Mouse (Mus musculus) heart, adult 8-10 months (tissue): ENCODE measurements around the gene Tnip2. TPM values are rescaled to one million over a fixed set of nuclear protein-coding genes. Genes with fewer than 3 reads are reported as not detected.

ENCODE experiments used
- DNase-seq: peaks from one replicate; pipeline ENCODE4 v3.0.0; 2022; ENCODE audit warnings: low spot score
- total RNA-seq, 4 experiments: library from RNA; stranded (reverse); gene quantifications; 2 replicates each; pipeline ENCODE4 v1.2.4; 2022

Tnip2 gene
- total RNA-seq, 4 experiments from 2014 or later, result 6.6 to 8.4 (median 7.7) TPM

GRCm38 (mm10) chr5:34461294-34461693 is 52.5 kb downstream of the Tnip2 start:
- no peak for DNase-seq

- DNase-seq, result no peak
Observed at GRCm38 (mm10) chr5:34458994-34459393, 54.8 kb downstream of the Tnip2 start.

DNA sequence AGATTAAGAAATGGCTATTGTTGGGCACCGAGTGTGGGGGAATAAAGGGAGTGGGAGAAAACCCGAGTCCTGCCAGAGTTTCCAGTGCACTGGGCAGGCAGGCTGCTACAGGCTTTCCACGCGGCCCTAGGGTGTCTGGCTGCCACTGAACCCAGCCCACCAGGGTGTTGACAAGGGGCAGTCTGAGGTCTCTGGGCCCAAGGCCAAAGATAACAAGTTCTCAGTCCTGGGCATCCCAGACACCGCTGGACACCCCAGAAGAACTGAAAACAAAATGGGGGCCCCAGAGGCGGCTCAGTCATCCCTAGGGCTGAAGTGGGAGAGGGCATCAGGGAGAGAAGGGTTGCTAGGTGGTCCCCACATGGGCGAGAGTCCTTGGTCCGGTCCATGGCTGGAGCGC is 67.6 kb downstream of the Tnip2 start:
- no peak for DNase-seq

Other genes starting within 250 kb of the Tnip2 start
- gene Zfyve28, start 225.5 kb downstream of the Tnip2 start, total RNA-seq, result 1 to 10 TPM in 2 of 4 experiments, under 1 TPM in 2; 0.57 to 1.1 (median 1.0) TPM
- gene Cfap99, start 225.4 kb downstream of the Tnip2 start, total RNA-seq, result not detected
- 10 to 100 TPM; 25.3 to 35.7 (median 30.4) TPM for gene Rnf4, start 177.7 kb downstream of the Tnip2 start, total RNA-seq
- gene Fam193a, start 144.1 kb downstream of the Tnip2 start, total RNA-seq, result 10 to 100 TPM; 21.1 to 26.8 (median 23.3) TPM
- 1 to 10 TPM; 1.3 to 3.6 (median 1.8) TPM for gene Sh3bp2, start 11.8 kb upstream of the Tnip2 start, total RNA-seq
- gene Add1, start 59.7 kb upstream of the Tnip2 start, total RNA-seq, result 100 to 1,000 TPM; 124 to 154 (median 134) TPM
- gene Mfsd10, start 123.2 kb upstream of the Tnip2 start, total RNA-seq, result 10 to 100 TPM in 3 of 4 experiments, 1 to 10 TPM in 1; 8.9 to 15.3 (median 11.0) TPM
- gene Nop14, start 146.2 kb upstream of the Tnip2 start, total RNA-seq, result 10 to 100 TPM; 12.0 to 14.6 (median 12.8) TPM
- gene Grk4, start 146.4 kb upstream of the Tnip2 start, total RNA-seq, result 1 to 10 TPM in 1 of 4 experiments, under 1 TPM in 3; 0.57 to 1.8 (median 0.69) TPM
- gene Htt, start 247.7 kb upstream of the Tnip2 start, total RNA-seq, result 10 to 100 TPM; 12.1 to 13.2 (median 12.4) TPM